9 mouse cellular contexts compared by ENCODE assay signal in genomic region chr4:117858794-117859193, GRCm38 (mm10). TPM values are rescaled to one million over a fixed set of nuclear protein-coding genes. Genes with fewer than 3 reads are reported as not detected.
DNase-seq lines count a peak whose midpoint lies in the region; ATAC-seq and TF ChIP-seq lines count a peak whose summit lies in the region.
"Had no signal": no experiment of that assay in that cellular context is flagged by ENCODE, and none has a peak within 500 bp of the region (broad histone marks: within the 10 kb centered on the region; RNA-seq: fewer than 3 reads in every experiment).

No protein-coding gene starts in this region.

- no peaks in the 10 kb centered on the region for H3K9me3 ChIP-seq in intestine, embryonic 16.5 days (ENCODE audit: control insufficient read depth, low read length)
- no peaks in the 10 kb centered on the region for H3K9me3 ChIP-seq in liver, embryonic 11.5 days (ENCODE audit: control insufficient read depth, low read length)

- in situ Hi-C loops in Patski (cut with MboI; ENCODE audit: low pct_unique_long_range_greater_than_20kb) = no loop called here

- no peak overlapping the region for H3K4me3 ChIP-seq in intestine, embryonic 16.5 days (ENCODE audit: low read length)
- no peak overlapping the region for H3K4me3 ChIP-seq in liver, embryonic 11.5 days (ENCODE audit: low read depth, low read length)
- H3K4me3 ChIP-seq: erythroblast, embryonic 14.5 days had no signal

- no peak overlapping the region for H3K27ac ChIP-seq in intestine, embryonic 16.5 days (ENCODE audit: low read length)
- H3K27ac ChIP-seq in liver, embryonic 11.5 days (ENCODE audit: low read depth, low read length) = no peak overlapping the region

- H3K36me3 ChIP-seq in intestine, embryonic 16.5 days (ENCODE audit: control insufficient read depth, insufficient read depth, low read length) = no peaks in the 10 kb centered on the region
- H3K36me3 ChIP-seq in liver, embryonic 11.5 days (ENCODE audit: control insufficient read depth, insufficient read depth, low read length) = peaks cover 7% of the 10 kb centered on the region; the same call in 1 of the 2 replicates

- CTCF ChIA-PET in Patski (lab: Charles Lee) = interaction anchor here (0.9 to 1.9 kb wide), 14 partner anchors 8 to 225 kb away, joined by 3 to 8 read pairs (median 4); no protein-coding TSS in a partner anchor

- peak; percentile 62 to 69 for DNase-seq in left cerebral cortex, adult 18-20 months (ENCODE audit: low spot score in 2 of 2)
- no peak for DNase-seq in left cerebral cortex, adult 11 months (ENCODE audit: low spot score)
- DNase-seq in Patski (ENCODE audit: low read depth, low spot score) = no peak
- DNase-seq in cerebellum, postnatal 14 days = peak; percentile 64 to 79
- DNase-seq in liver, embryonic 11.5 days (ENCODE audit: low spot score) = no peak
- peak; percentile 56 for DNase-seq in right cerebral cortex, postnatal 25 days

- no peak overlapping the region for H3K4me2 ChIP-seq in intestine, embryonic 16.5 days (ENCODE audit: low read depth, low read length)
- no peak overlapping the region for H3K4me2 ChIP-seq in liver, embryonic 11.5 days

- POLR2A ChIA-PET in Patski (lab: Charles Lee) = no interaction called here

- no peak overlapping the region for H3K9ac ChIP-seq in intestine, embryonic 16.5 days (ENCODE audit: low read depth, low read length)
- H3K9ac ChIP-seq in liver, embryonic 11.5 days (ENCODE audit: low read depth, low read length) = no peak overlapping the region

- ATAC-seq in Patski = peak; percentile 44
- peak; percentile 43; the same call in 1 of the 2 replicates for ATAC-seq in intestine, embryonic 16.5 days
- peak; percentile 40 for ATAC-seq in liver, embryonic 11.5 days (replicated peaks; ENCODE audit: low FRiP score)
- no peak for ATAC-seq in inflammation-experienced regulatory T-cells, adult 6 months

- no peaks in the 10 kb centered on the region for H3K27me3 ChIP-seq in Patski
- H3K27me3 ChIP-seq in intestine, embryonic 16.5 days (replicated peaks; ENCODE audit: control insufficient read depth, insufficient read depth, low read length) = no peaks in the 10 kb centered on the region
- no peaks in the 10 kb centered on the region; the same call in none of the 2 replicates for H3K27me3 ChIP-seq in liver, embryonic 11.5 days (replicated peaks; ENCODE audit: control insufficient read depth, insufficient read depth, low read length)

- 75% methylated on average over 3 of the region's 3 CpGs for WGBS in intestine, embryonic 16.5 days
- WGBS in liver, embryonic 11.5 days = 87% methylated on average over 3 of the region's 3 CpGs

- peaks cover 11% of the 10 kb centered on the region for H3K4me1 ChIP-seq in intestine, embryonic 16.5 days (ENCODE audit: control insufficient read depth, insufficient read depth, low read length)
- H3K4me1 ChIP-seq in liver, embryonic 11.5 days (replicated peaks; ENCODE audit: control insufficient read depth, insufficient read depth, low read length) = no peaks in the 10 kb centered on the region

- no peak for TF ChIP-seq CTCF in Patski (IDR thresholded peaks at IDR 0.05)

RNA-seq across cellular contexts. Expression of gene Ccdc24, which starts 13.6 kb away (rescaled TPM):
- total RNA-seq in left cerebral cortex, adult 18-20 months (2021) = under 1 TPM; 0.37 to 0.84 TPM
- 0.78 TPM for polyA plus RNA-seq in Patski (2021)
- polyA plus RNA-seq in intestine, embryonic 16.5 days (2015; fragmentation: Nextera tagmentation; extraction: Ambion mirVana) = 0.66 and 0.86 TPM in 2 replicates
- 1.1 and 1.5 TPM in 2 replicates for polyA plus RNA-seq in liver, embryonic 11.5 days (2014; fragmentation: Nextera tagmentation; extraction: Ambion mirVana)
- polyA plus RNA-seq in inflammation-experienced regulatory T-cells, adult 6 months (2017; shearing (Covaris generic)) = not detected

RNA-seq across cellular contexts. Expression of gene Slc6a9, which starts 24.5 kb away (rescaled TPM):
- 10 to 100 TPM; 35.9 to 36.3 TPM for total RNA-seq in left cerebral cortex, adult 18-20 months (2021)
- polyA plus RNA-seq in Patski (2021) = 12.8 TPM
- polyA plus RNA-seq in intestine, embryonic 16.5 days (2015; fragmentation: Nextera tagmentation; extraction: Ambion mirVana) = 10.1 and 10.8 TPM in 2 replicates
- 21.7 and 26.3 TPM in 2 replicates for polyA plus RNA-seq in liver, embryonic 11.5 days (2014; fragmentation: Nextera tagmentation; extraction: Ambion mirVana)
- polyA plus RNA-seq in inflammation-experienced regulatory T-cells, adult 6 months (2017; shearing (Covaris generic)) = not detected

RNA-seq across cellular contexts. Expression of gene B4galt2, which starts 24.5 kb away (rescaled TPM):
- total RNA-seq in left cerebral cortex, adult 18-20 months (2021) = 10 to 100 TPM; 82.6 to 89.3 TPM
- polyA plus RNA-seq in Patski (2021) = 26.0 TPM
- polyA plus RNA-seq in intestine, embryonic 16.5 days (2015; fragmentation: Nextera tagmentation; extraction: Ambion mirVana) = 10.5 and 11.1 TPM in 2 replicates
- 9.3 and 10.5 TPM in 2 replicates for polyA plus RNA-seq in liver, embryonic 11.5 days (2014; fragmentation: Nextera tagmentation; extraction: Ambion mirVana)
- polyA plus RNA-seq in inflammation-experienced regulatory T-cells, adult 6 months (2017; shearing (Covaris generic)) = not detected

RNA-seq across cellular contexts. Expression of gene Atp6v0b, which starts 28.3 kb away (rescaled TPM):
- total RNA-seq in left cerebral cortex, adult 18-20 months (2021) = 100 to 1,000 TPM; 421 to 464 TPM
- 236 TPM for polyA plus RNA-seq in Patski (2021)
- polyA plus RNA-seq in intestine, embryonic 16.5 days (2015; fragmentation: Nextera tagmentation; extraction: Ambion mirVana) = 345 and 371 TPM in 2 replicates
- polyA plus RNA-seq in liver, embryonic 11.5 days (2014; fragmentation: Nextera tagmentation; extraction: Ambion mirVana) = 212 and 229 TPM in 2 replicates
- polyA plus RNA-seq in inflammation-experienced regulatory T-cells, adult 6 months (2017; shearing (Covaris generic)) = 100 to 1,000 TPM in 1 of 3 experiments, 10 to 100 TPM in 2; 75.7 to 115 (median 83.2) TPM

RNA-seq across cellular contexts. Expression of gene Dph2, which starts 33.0 kb away (rescaled TPM):
- 1 to 10 TPM; 9.2 to 9.8 TPM for total RNA-seq in left cerebral cortex, adult 18-20 months (2021)
- polyA plus RNA-seq in Patski (2021) = 7.0 TPM
- 17.1 and 19.4 TPM in 2 replicates for polyA plus RNA-seq in intestine, embryonic 16.5 days (2015; fragmentation: Nextera tagmentation; extraction: Ambion mirVana)
- 21.9 and 23.1 TPM in 2 replicates for polyA plus RNA-seq in liver, embryonic 11.5 days (2014; fragmentation: Nextera tagmentation; extraction: Ambion mirVana)
- polyA plus RNA-seq in inflammation-experienced regulatory T-cells, adult 6 months (2017; shearing (Covaris generic)) = 10 to 100 TPM; 20.1 to 32.4 (median 23.9) TPM

Comparison
In these comparisons a context has a peak if more than half of its experiments do, and no peak if none do; other contexts are left out.
1. DNase-seq: peak in left cerebral cortex, adult 18-20 months (2 of 2), cerebellum, postnatal 14 days (2 of 2) and right cerebral cortex, postnatal 25 days (single experiment); none in left cerebral cortex, adult 11 months (single experiment), Patski (single experiment) and liver, embryonic 11.5 days (single experiment).
2. RNA of gene B4galt2, which starts 24.5 kb away (polyA plus RNA-seq): 26.0 TPM in Patski (single experiment), 10.5 to 11.1 TPM in intestine, embryonic 16.5 days and 9.3 to 10.5 TPM in liver, embryonic 11.5 days; not detected in inflammation-experienced regulatory T-cells, adult 6 months; every median in the first group is over 10 times any median in the second.